Mouse (Mus musculus) mammary gland, adult 2 months (tissue): ENCODE data around the gene Gm5868. TPM values are rescaled to one million over a fixed set of nuclear protein-coding genes. Genes with fewer than 3 reads are reported as not detected.

Experiments used
- polyA plus RNA-seq: library from polyadenylated mRNA; depleted of rRNA; stranded (reverse); fragments of >200 nt; gene quantifications from 2 replicates; pipeline ENCODE4 v1.2.3, GENCODE M21; 2012; ENCODE audit warnings: low replicate concordance; rRNA removed

Gm5868 gene
- polyA plus RNA-seq = not detected in 2 replicates

GRCm38 (mm10) chr5:72587192-72587681, at the start of gene Gm5868:
Gm5868 (minus strand) TSS chr5:72587551.

GRCm38 (mm10) chr5:72580970-72581332, 6.4 kb downstream of the Gm5868 start, which contains the start of gene Zar1:
Zar1 (minus strand) TSS chr5:72581254.

GRCm38 (mm10) chr5:72559544-72560049, 27.8 kb downstream of the Gm5868 start, which contains the start of gene Nfxl1:
Nfxl1 (minus strand) TSS chr5:72559684.

Other genes with a start within 250 kb of the Gm5868 start
- not detected in 2 replicates for gene Corin, start 83.1 kb downstream of the Gm5868 start, polyA plus RNA-seq
- 3.9 and 6.5 TPM in 2 replicates for gene Nfxl1, start 27.9 kb downstream of the Gm5868 start, polyA plus RNA-seq
- gene Zar1, start 6.3 kb downstream of the Gm5868 start, polyA plus RNA-seq = not detected in 2 replicates
- gene Cnga1, start 56.7 kb upstream of the Gm5868 start, polyA plus RNA-seq = 0.07 TPM in 2 replicates
- gene Nipal1, start 60.2 kb upstream of the Gm5868 start, polyA plus RNA-seq = 0.95 and 1.2 TPM in 2 replicates
- 2.1 and 2.9 TPM in 2 replicates for gene Txk, start 165.2 kb upstream of the Gm5868 start, polyA plus RNA-seq